Comparison of ENCODE assay signal across 26 mouse cellular contexts in genomic region chr4:116764001-116764400, GRCm38 (mm10).
"Had no signal": no experiment of that assay in that cellular context is flagged by ENCODE, and none has a peak within 500 bp of the region (broad histone marks: within the 10 kb centered on the region; RNA-seq: fewer than 3 reads in every experiment).

No protein-coding gene starts in this region.

- ATAC-seq: hindbrain, postnatal 0 days; intestine, embryonic 16.5 days; liver, embryonic 12.5 days had no signal

- H3K4me1 ChIP-seq: heart, embryonic 10.5 days; heart, embryonic 12.5 days; hindbrain, embryonic 13.5 days; hindbrain, embryonic 15.5 days; kidney, embryonic 15.5 days; limb, embryonic 13.5 days; limb, embryonic 15.5 days had no signal

- H3K27me3 ChIP-seq: heart, embryonic 12.5 days; hindbrain, embryonic 13.5 days; hindbrain, embryonic 15.5 days; kidney, embryonic 15.5 days; limb, embryonic 13.5 days; limb, embryonic 15.5 days; liver, embryonic 12.5 days had no signal

- H3K4me2 ChIP-seq: heart, embryonic 12.5 days; hindbrain, embryonic 13.5 days; hindbrain, embryonic 15.5 days; kidney, embryonic 15.5 days; limb, embryonic 13.5 days; limb, embryonic 15.5 days; liver, embryonic 12.5 days had no signal

- H3K27ac ChIP-seq: heart, embryonic 10.5 days; hindbrain, embryonic 13.5 days; hindbrain, embryonic 15.5 days; hindbrain, postnatal 0 days; kidney, embryonic 15.5 days; kidney, postnatal 0 days; layer of hippocampus, adult 2 months; limb, embryonic 13.5 days; limb, embryonic 15.5 days; liver, embryonic 12.5 days; liver, embryonic 14.5 days had no signal

- H3K36me3 ChIP-seq: heart, embryonic 10.5 days; heart, embryonic 12.5 days; hindbrain, embryonic 13.5 days; hindbrain, embryonic 15.5 days; kidney, embryonic 15.5 days; limb, embryonic 13.5 days; limb, embryonic 15.5 days; liver, embryonic 12.5 days had no signal

- H3K9me3 ChIP-seq: heart, embryonic 10.5 days; heart, embryonic 12.5 days; hindbrain, embryonic 13.5 days; hindbrain, embryonic 15.5 days; kidney, embryonic 15.5 days; limb, embryonic 13.5 days; limb, embryonic 15.5 days; liver, embryonic 12.5 days had no signal

- DNase-seq: gastrocnemius, postnatal 10 days; gastrocnemius, postnatal 25 days; heart, adult 18-20 months; heart, postnatal 10 days; kidney, adult 11 months; kidney, adult 2 months; kidney, adult 9 months; kidney, postnatal 25 days; kidney, postnatal 4 days; layer of hippocampus, adult 9-11 months; layer of hippocampus, postnatal 36 days; left cerebral cortex, postnatal 4 days; lung, adult 18-20 months had no signal

- H3K9ac ChIP-seq: heart, embryonic 12.5 days; hindbrain, embryonic 13.5 days; hindbrain, embryonic 15.5 days; kidney, embryonic 15.5 days; limb, embryonic 13.5 days; limb, embryonic 15.5 days; liver, embryonic 12.5 days; liver, embryonic 14.5 days had no signal

- H3K4me3 ChIP-seq: heart, embryonic 10.5 days; heart, embryonic 12.5 days; hindbrain, embryonic 13.5 days; hindbrain, embryonic 15.5 days; kidney, embryonic 15.5 days; layer of hippocampus, adult 2 months; limb, embryonic 13.5 days; limb, embryonic 15.5 days; liver, embryonic 12.5 days had no signal
